Mouse (Mus musculus) frontal cortex, adult (tissue): Measurements from ENCODE around the gene Nim1k.
"Not testable (repeated sequence)": the region's sequence is repeated elsewhere in the genome, so short reads cannot be mapped to it uniquely, and the experiment has no call there.

Experiments
- ATAC-seq: cut with Nextera tagmentation; 2 replicates; pipeline ENCODE4 v1.9.2; 2017; ENCODE audit warnings: mild to moderate bottlenecking, moderate library complexity, mixed read lengths; ENCODE audit not compliant: low TSS enrichment

Gene Nim1k

GRCm38 (mm10) chr13:119727608-119728387 is 27.9 kb downstream of the Nim1k start:
- peak; percentile 75 for ATAC-seq

- no peak for ATAC-seq
Observed at GRCm38 (mm10) chr13:119724541-119724940, 31.1 kb downstream of the Nim1k start.

GRCm38 (mm10) chr13:119723368-119723767 is 32.3 kb downstream of the Nim1k start:
- no peak for ATAC-seq

GRCm38 (mm10) chr13:119722447-119722846 is 33.2 kb downstream of the Nim1k start:
- ATAC-seq = peak; percentile 69

- ATAC-seq = no peak
Observed at GRCm38 (mm10) chr13:119716105-119716504, 39.6 kb downstream of the Nim1k start.

GRCm38 (mm10) chr13:119713821-119714220 is 41.9 kb downstream of the Nim1k start:
- peak; percentile 5; the same call in 1 of the 2 replicates for ATAC-seq

GRCm38 (mm10) chr13:119713107-119713787 is 42.4 kb downstream of the Nim1k start:
- ATAC-seq = peak; percentile 28; the same call in 1 of the 2 replicates

GRCm38 (mm10) chr13:119712463-119712862 is 43.2 kb downstream of the Nim1k start:
- peak; percentile 54 for ATAC-seq

- 0 out of 2 replicates have a peak, but pooled peaks have one; percentile 1 for ATAC-seq
Observed at GRCm38 (mm10) chr13:119710268-119710610, 45.4 kb downstream of the Nim1k start.

GRCm38 (mm10) chr13:119709388-119710267 is 46.1 kb downstream of the Nim1k start:
- ATAC-seq = no peak

- ATAC-seq = no peak
Observed at GRCm38 (mm10) chr13:119708941-119709340, 46.7 kb downstream of the Nim1k start.

GRCm38 (mm10) chr13:119707906-119708305 is 47.8 kb downstream of the Nim1k start:
- no peak for ATAC-seq

GRCm38 (mm10) chr13:119706953-119707352 is 48.7 kb downstream of the Nim1k start:
- ATAC-seq = no peak

- not testable (repeated sequence) for ATAC-seq
Observed at GRCm38 (mm10) chr13:119706278-119706880, 49.3 kb downstream of the Nim1k start.

- no peak for ATAC-seq
Observed at GRCm38 (mm10) chr13:119704280-119704679, 51.4 kb downstream of the Nim1k start.

- ATAC-seq = no peak
Observed at GRCm38 (mm10) chr13:119698436-119698835, 57.2 kb downstream of the Nim1k start.

- no peak for ATAC-seq
Observed at GRCm38 (mm10) chr13:119696496-119696895, 59.2 kb downstream of the Nim1k start.

- ATAC-seq = no peak
Observed at GRCm38 (mm10) chr13:119695676-119696075, 60.0 kb downstream of the Nim1k start.

- not testable (repeated sequence) for ATAC-seq
Observed at GRCm38 (mm10) chr13:119691958-119692357, 63.7 kb downstream of the Nim1k start.

GRCm38 (mm10) chr13:119690876-119691620 is 64.6 kb downstream of the Nim1k start:
- ATAC-seq = peak; percentile 10
